Mouse (Mus musculus) C2C12 (cell line): ENCODE data around the gene Atp6v0d1. TPM values are rescaled to one million over a fixed set of nuclear protein-coding genes. Genes with fewer than 3 reads are reported as not detected.
"Not testable (repeated sequence)": the region's sequence is repeated elsewhere in the genome, so short reads cannot be mapped to it uniquely, and the experiment has no call there.

ENCODE experiments used
- H3K27me3 ChIP-seq: one replicate; pipeline ENCODE4 v1.6.1; 2011; ENCODE audit not compliant: control insufficient read depth, insufficient read depth, insufficient read length
- H3K36me3 ChIP-seq: one replicate; pipeline ENCODE4 v1.6.1; 2011; ENCODE audit not compliant: control insufficient read depth, insufficient read depth
- H3K4me3 ChIP-seq: one replicate; pipeline ENCODE4 v1.5.1; 2011; ENCODE audit warnings: mild to moderate bottlenecking, control low read depth; ENCODE audit not compliant: poor library complexity, insufficient read depth, severe bottlenecking
- H3K79me2 ChIP-seq: one replicate; pipeline ENCODE4 v1.6.1; 2011; ENCODE audit not compliant: control insufficient read depth, insufficient read depth
- H3K79me3 ChIP-seq: one replicate; pipeline ENCODE4 v1.6.1; 2011; ENCODE audit warnings: low read depth, control low read depth
- H3ac ChIP-seq: one replicate; pipeline ENCODE3; 2011; ENCODE audit warnings: low read depth; ENCODE audit not compliant: control insufficient read depth, insufficient read length
- CEBPB ChIP-seq: IDR thresholded peaks from one replicate; pipeline ENCODE4 v1.6.1; 2011; ENCODE audit warnings: low read depth, mild to moderate bottlenecking, control low read depth, moderate library complexity
- CTCF ChIP-seq: IDR thresholded peaks from one replicate; pipeline ENCODE4 v1.5.1; 2011; ENCODE audit not compliant: control insufficient read depth, insufficient read depth, insufficient read length
- FOSL1 ChIP-seq: IDR thresholded peaks from one replicate; pipeline ENCODE4 v1.8.0; 2011; ENCODE audit warnings: mild to moderate bottlenecking, low read length; ENCODE audit not compliant: poor library complexity, insufficient read depth, severe bottlenecking
- MAX ChIP-seq: IDR thresholded peaks from one replicate; pipeline ENCODE4 v1.6.1; 2011; ENCODE audit warnings: mild to moderate bottlenecking, control low read depth
- MYOD1 ChIP-seq: IDR thresholded peaks from one replicate; pipeline ENCODE4 v1.6.1; 2011; ENCODE audit warnings: low read depth; ENCODE audit not compliant: control insufficient read depth, insufficient read length
- MYOG ChIP-seq: IDR thresholded peaks from one replicate; pipeline ENCODE4 v1.6.1; 2011; ENCODE audit not compliant: control insufficient read depth, insufficient read length; ENCODE audit errors: extremely low read depth
- USF1 ChIP-seq: IDR thresholded peaks from one replicate; pipeline ENCODE4 v1.6.1; 2011; ENCODE audit warnings: low read depth, mild to moderate bottlenecking, control low read depth, moderate library complexity
- polyA plus RNA-seq: library from polyadenylated mRNA; unstranded; fragments of >200 nt; fragmentation: generic; extraction: Trizol; gene quantifications from one replicate; pipeline ENCODE4 v1.2.1, GENCODE M21; 2012; ENCODE audit warnings: missing spikeins

The Atp6v0d1 gene
- polyA plus RNA-seq, 1 experiment, result 95.1 TPM

GRCm38 (mm10) chr8:105571810-105572209 lies 6.0 kb upstream of the Atp6v0d1 start:
- Histone ChIP-seq H3K79me2 (no peaks in the 10 kb centered on the region), H3K4me3 (no peak overlapping the region), H3K27me3 (no peaks in the 10 kb centered on the region), H3ac (no peak overlapping the region), H3K36me3 (no peaks in the 10 kb centered on the region), H3K79me3 (no peaks in the 10 kb centered on the region)
- TF ChIP-seq MYOD1 (no peak), USF1 (no peak), MAX (no peak), CEBPB (no peak), MYOG (no peak), FOSL1 (no peak), CTCF (no peak)

GRCm38 (mm10) chr8:105566703-105567595 lies 1.1 kb upstream of the Atp6v0d1 start:
- H3K79me3 ChIP-seq, result peaks cover 4% of the 10 kb centered on the region
- H3K79me2 ChIP-seq, result peaks cover 15% of the 10 kb centered on the region
- TF ChIP-seq CEBPB (no peak), USF1 (no peak), MYOG (no peak), CTCF (no peak), MAX (no peak), FOSL1 (no peak), MYOD1 (no peak)
- no peaks in the 10 kb centered on the region for H3K36me3 ChIP-seq
- peak overlapping the region; percentile 84 for H3K4me3 ChIP-seq
- peak overlapping the region; percentile 63 for H3ac ChIP-seq
- no peaks in the 10 kb centered on the region for H3K27me3 ChIP-seq

GRCm38 (mm10) chr8:105565401-105565881 lies 406 bp downstream of the Atp6v0d1 start:
- Histone ChIP-seq H3K36me3 (no peaks in the 10 kb centered on the region), H3K27me3 (no peaks in the 10 kb centered on the region), H3K4me3 (peak overlapping the region; percentile 84), H3K79me2 (peaks cover 15% of the 10 kb centered on the region), H3ac (peak overlapping the region; percentile 81), H3K79me3 (peaks cover 4% of the 10 kb centered on the region)
- TF ChIP-seq USF1 (no peak), CEBPB (no peak), MYOD1 (no peak), MYOG (no peak), MAX (no peak), FOSL1 (no peak), CTCF (no peak)

GRCm38 (mm10) chr8:105564573-105565229 lies 1.1 kb downstream of the Atp6v0d1 start:
- peak overlapping the region; percentile 84 for H3K4me3 ChIP-seq
- H3ac ChIP-seq, result peak overlapping the region; percentile 81
- not testable (repeated sequence) for H3K36me3 ChIP-seq, H3K27me3 ChIP-seq, H3K79me3 ChIP-seq
- H3K79me2 ChIP-seq, result peaks cover 15% of the 10 kb centered on the region

GRCm38 (mm10) chr8:105563871-105564270 lies 2.0 kb downstream of the Atp6v0d1 start:
- Histone ChIP-seq H3K36me3 (no peaks in the 10 kb centered on the region), H3K79me2 (peaks cover 15% of the 10 kb centered on the region), H3K79me3 (peaks cover 4% of the 10 kb centered on the region), H3K27me3 (no peaks in the 10 kb centered on the region), H3ac (no peak overlapping the region), H3K4me3 (no peak overlapping the region)
- TF ChIP-seq MYOG (no peak), MAX (no peak), CTCF (no peak), USF1 (no peak), MYOD1 (no peak), FOSL1 (no peak), CEBPB (no peak)

- TF ChIP-seq CTCF (no peak), USF1 (no peak), MAX (no peak), CEBPB (no peak), MYOD1 (no peak), FOSL1 (no peak), MYOG (no peak)
- H3K4me3 ChIP-seq, result no peak overlapping the region
- H3K36me3 ChIP-seq, result no peaks in the 10 kb centered on the region
- H3K27me3 ChIP-seq, result no peaks in the 10 kb centered on the region
- no peak overlapping the region for H3ac ChIP-seq
- H3K79me2 ChIP-seq, result peaks cover 15% of the 10 kb centered on the region
- H3K79me3 ChIP-seq, result peaks cover 4% of the 10 kb centered on the region
Observed at GRCm38 (mm10) chr8:105562863-105563262, 3.0 kb downstream of the Atp6v0d1 start.
